Mouse (Mus musculus): ENCODE results near the gene Rorc.
A peak's percentile ranks its signal among the peaks of the same experiment; 100 is the strongest.

Gene Rorc

GRCm38 (mm10) chr3:94434305-94434704 is 61.7 kb downstream of the Rorc start:
- no peak for DNase-seq

GRCm38 (mm10) chr3:94436420-94436819 is 63.8 kb downstream of the Rorc start:
- no peak for DNase-seq

- DNase-seq = no peak
These were observed 68.6 kb downstream of the Rorc start for GRCm38 (mm10) chr3:94441182-94441581.

DNA sequence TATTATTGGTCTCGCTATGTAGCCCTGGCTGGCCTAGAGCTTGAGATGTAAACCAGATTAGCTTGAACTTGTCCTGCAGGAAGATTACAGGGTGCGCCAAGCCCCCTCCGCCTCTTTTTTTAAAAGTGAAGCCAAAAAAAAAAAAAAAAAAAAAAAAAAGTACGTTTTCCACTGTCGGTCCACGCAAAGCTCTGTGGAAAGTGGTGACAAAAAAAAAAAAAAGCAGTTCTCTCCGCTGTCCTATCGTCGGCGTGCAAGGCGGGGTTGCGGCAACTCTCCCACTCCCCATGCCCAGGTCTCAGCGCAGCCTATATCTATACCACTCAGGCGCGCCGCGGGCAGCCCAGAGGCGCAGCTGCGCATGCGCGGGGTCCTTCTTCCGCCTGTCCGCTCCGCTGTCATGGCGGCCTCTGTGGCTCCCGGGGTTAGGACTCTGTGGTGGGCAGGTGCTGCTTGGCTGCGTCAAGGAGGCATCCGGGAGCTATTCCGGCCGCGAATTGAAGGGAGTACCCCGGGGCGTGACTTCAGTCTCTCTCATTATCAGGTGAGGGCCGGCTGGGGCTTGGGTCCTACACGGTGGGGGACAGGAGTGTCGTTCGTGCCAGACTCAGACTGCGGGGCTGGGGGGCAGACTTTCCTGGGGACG is 70.5 kb downstream of the Rorc start, which contains the start of gene Mrpl9:
Gene Mrpl9, plus strand, starts transcription at position 368 of the 646 bp plus-strand sequence.
- peak; percentile 96 for DNase-seq

GRCm38 (mm10) chr3:94443597-94443964 is 71.0 kb downstream of the Rorc start, which contains the start of gene Oaz3:
Oaz3 (minus strand) TSS chr3:94443915.
- DNase-seq = no peak
